Mouse (Mus musculus): ENCODE results near the gene Wap.

Wap gene

GRCm38 (mm10) chr11:6626388-6626772, 12.1 kb downstream of the Wap start:
- DNase-seq, result no peak

- peak; percentile 95 for DNase-seq
Observed at GRCm38 (mm10) chr11:6625478-6626387, 12.7 kb downstream of the Wap start, which contains the start of gene Tbrg4. TSS of gene Tbrg4 (minus strand) at chr11:6626067.

GRCm38 (mm10) chr11:6624619-6625382, 13.6 kb downstream of the Wap start:
- DNase-seq, result no peak

GRCm38 (mm10) chr11:6623704-6624103, 14.7 kb downstream of the Wap start:
- no peak for DNase-seq

- no peak for DNase-seq
Observed at GRCm38 (mm10) chr11:6615250-6616205, 22.9 kb downstream of the Wap start.

- DNase-seq, result no peak
Observed at GRCm38 (mm10) chr11:6605491-6606399, 32.7 kb downstream of the Wap start, which contains the start of gene Nacad. TSS of gene Nacad (minus strand) at chr11:6606053.

GRCm38 (mm10) chr11:6605021-6605481, 33.4 kb downstream of the Wap start:
- DNase-seq, result no peak

- no peak for DNase-seq
Observed at GRCm38 (mm10) chr11:6604604-6604936, 33.9 kb downstream of the Wap start.

GRCm38 (mm10) chr11:6603887-6604603, 34.4 kb downstream of the Wap start:
- DNase-seq, result peak; percentile 61

GRCm38 (mm10) chr11:6603224-6603623, 35.2 kb downstream of the Wap start:
- DNase-seq, result no peak

GRCm38 (mm10) chr11:6602662-6603061, 35.8 kb downstream of the Wap start:
- DNase-seq, result no peak

GRCm38 (mm10) chr11:6601649-6602480, 36.6 kb downstream of the Wap start:
- no peak for DNase-seq

GRCm38 (mm10) chr11:6600284-6600944, 38.0 kb downstream of the Wap start:
- no peak for DNase-seq

GRCm38 (mm10) chr11:6599831-6600230, 38.6 kb downstream of the Wap start:
- no peak for DNase-seq

- no peak for DNase-seq
Observed at GRCm38 (mm10) chr11:6599011-6599681, 39.3 kb downstream of the Wap start.

GRCm38 (mm10) chr11:6598191-6598889, 40.1 kb downstream of the Wap start:
- DNase-seq, result peak; percentile 15

- DNase-seq, result no peak
Observed at GRCm38 (mm10) chr11:6597523-6597922, 40.9 kb downstream of the Wap start.

- DNase-seq, result no peak
Observed at GRCm38 (mm10) chr11:6596616-6597015, 41.8 kb downstream of the Wap start.

Data from lung, postnatal 36 days (tissue).